Mouse (Mus musculus) testis, adult 2 months (tissue): ENCODE results near the gene Jam3. TPM values are rescaled to one million over a fixed set of nuclear protein-coding genes. Genes with fewer than 3 reads are reported as not detected.

Experiments
- H3K27ac ChIP-seq: fragments of 200-500 bp; 2 replicates; pipeline ENCODE4 v1.5.1; 2012; ENCODE audit warnings: low read depth, low read length; ENCODE audit not compliant: control insufficient read depth, insufficient read depth
- H3K27me3 ChIP-seq: fragments of 200-500 bp; 2 replicates; pipeline ENCODE4 v1.6.1; 2012; ENCODE audit warnings: mild to moderate bottlenecking, low read length, moderate library complexity; ENCODE audit not compliant: control insufficient read depth, insufficient read depth
- H3K36me3 ChIP-seq: fragments of 200-500 bp; 2 replicates; pipeline ENCODE4 v1.6.1; 2012; ENCODE audit warnings: mild to moderate bottlenecking, low read length; ENCODE audit not compliant: control insufficient read depth, insufficient read depth
- H3K4me1 ChIP-seq: fragments of 200-500 bp; 2 replicates; pipeline ENCODE4 v1.6.1; 2012; ENCODE audit warnings: low read length; ENCODE audit not compliant: control insufficient read depth, insufficient read depth
- H3K4me3 ChIP-seq: fragments of 200-500 bp; 2 replicates; pipeline ENCODE4 v1.5.1; 2012; ENCODE audit warnings: low read depth, mild to moderate bottlenecking, low read length, moderate library complexity, mixed read lengths; ENCODE audit not compliant: control insufficient read depth
- CTCF ChIP-seq: fragments of 200-500 bp; IDR thresholded peaks from 2 replicates; pipeline ENCODE4 v1.5.1; 2012; ENCODE audit warnings: low read depth, mild to moderate bottlenecking, inconsistent platforms, low read length, moderate library complexity; ENCODE audit not compliant: control insufficient read depth, insufficient read depth, insufficient replicate concordance
- POLR2A ChIP-seq: fragments of 200-500 bp; IDR thresholded peaks from 2 replicates; pipeline ENCODE4 v1.6.1; 2012; ENCODE audit warnings: low read depth, mild to moderate bottlenecking, inconsistent platforms, low read length, moderate library complexity; ENCODE audit not compliant: control insufficient read depth
- polyA plus RNA-seq: library from polyadenylated mRNA; depleted of rRNA; stranded (reverse); fragments of >200 nt; gene quantifications from 2 replicates; pipeline ENCODE4 v1.2.3, GENCODE M21; 2012; rRNA removed

Gene Jam3
- polyA plus RNA-seq, 1 experiment, result 34.1 TPM

- TF ChIP-seq POLR2A, result no peak
- no peak for TF ChIP-seq CTCF
- H3K36me3 ChIP-seq, result peaks cover 1% of the 10 kb centered on the region; the same call in 1 of the 2 replicates
Measured at GRCm38 (mm10) chr9:27058341-27058740, 96.9 kb downstream of the Jam3 start.

GRCm38 (mm10) chr9:27049492-27049891, 105.7 kb downstream of the Jam3 start:
- Histone ChIP-seq H3K4me3 (no peak overlapping the region), H3K27me3 (no peaks in the 10 kb centered on the region), H3K36me3 (peaks cover 4% of the 10 kb centered on the region), H3K4me1 (no peaks in the 10 kb centered on the region), H3K27ac (no peak overlapping the region)
- TF ChIP-seq CTCF, result no peak
- TF ChIP-seq POLR2A, result no peak

More at GRCm38 (mm10) chr9:27058341-27058740, 96.9 kb downstream of the Jam3 start:
- no peaks in the 10 kb centered on the region for H3K27me3 ChIP-seq
- H3K4me3 ChIP-seq, result no peak overlapping the region
- no peak overlapping the region for H3K27ac ChIP-seq
- no peaks in the 10 kb centered on the region for H3K4me1 ChIP-seq

Other genes starting within 250 kb of the Jam3 start
- gene Gm1110, start 232.3 kb downstream of the Jam3 start, polyA plus RNA-seq, result 0.16 TPM in 1 of 2 replicates, not detected in the other
- 12.5 and 14.1 TPM in 2 replicates for gene Acad8, start 155.9 kb downstream of the Jam3 start, polyA plus RNA-seq
- 24.6 and 25.9 TPM in 2 replicates for gene Thyn1, start 155.7 kb downstream of the Jam3 start, polyA plus RNA-seq
- gene Vps26b, start 125.4 kb downstream of the Jam3 start, polyA plus RNA-seq, result 6.4 TPM in 2 replicates
- gene Ncapd3, start 125.2 kb downstream of the Jam3 start, polyA plus RNA-seq, result 15.3 and 16.4 TPM in 2 replicates
- 1.7 and 1.9 TPM in 2 replicates for gene Igsf9b, start 143.8 kb upstream of the Jam3 start, polyA plus RNA-seq
- gene Spata19, start 241.4 kb upstream of the Jam3 start, polyA plus RNA-seq, result 565 and 759 TPM in 2 replicates